Mouse (Mus musculus) cerebellum, adult 2 months (tissue): ENCODE measurements around the gene Wfdc6a. TPM values are rescaled to one million over a fixed set of nuclear protein-coding genes. Genes with fewer than 3 reads are reported as not detected.
A peak's percentile ranks its signal among the peaks of the same experiment; 100 is the strongest.
"Not testable (repeated sequence)": the region's sequence is repeated elsewhere in the genome, so short reads cannot be mapped to it uniquely, and the experiment has no call there.

Experiments used
- DNase-seq, 2 experiments: peaks; one replicate each; pipeline ENCODE4 v3.0.0; 2021
- H3K27ac ChIP-seq: fragments of 200-500 bp; 2 replicates; pipeline ENCODE4 v1.5.1; 2012; ENCODE audit warnings: low read length, control low read depth, inconsistent platforms; ENCODE audit not compliant: insufficient read depth
- H3K27me3 ChIP-seq: fragments of 200-500 bp; 2 replicates; pipeline ENCODE4 v1.6.1; 2012; ENCODE audit warnings: inconsistent platforms, mild to moderate bottlenecking, low read length, moderate library complexity; ENCODE audit not compliant: control insufficient read depth, insufficient read depth
- H3K4me1 ChIP-seq: fragments of 200-500 bp; 2 replicates; pipeline ENCODE4 v1.6.1; 2011; ENCODE audit warnings: low read length; ENCODE audit not compliant: control insufficient read depth, insufficient read depth
- H3K4me3 ChIP-seq: fragments of 200-500 bp; replicated peaks from 2 replicates; pipeline ENCODE3; 2011; ENCODE audit warnings: mild to moderate bottlenecking, low read depth, low read length, control low read depth; ENCODE audit not compliant: insufficient read depth
- CTCF ChIP-seq: fragments of 200-500 bp; IDR thresholded peaks from 2 replicates; pipeline ENCODE4 v1.5.1; 2011; ENCODE audit warnings: low read depth, mild to moderate bottlenecking, control low read depth, low read length, moderate library complexity, borderline replicate concordance; ENCODE audit not compliant: insufficient read depth
- POLR2A ChIP-seq: fragments of 200-500 bp; IDR thresholded peaks from 2 replicates; pipeline ENCODE4 v1.6.1; 2011; ENCODE audit warnings: low read length, control low read depth, borderline replicate concordance; ENCODE audit not compliant: insufficient read depth
- WGBS: fragments of 180-500 bp; shearing (Covaris S2); methylation state at CpG from one replicate; pipeline ENCODE4 v1.1.7; 2018; 5-methylcytosine and 5-hydroxymethylcytosine counted together
- polyA plus RNA-seq: library from polyadenylated mRNA; depleted of rRNA; stranded (reverse); fragments of >200 nt; gene quantifications from 2 replicates; pipeline ENCODE4 v1.2.3, GENCODE M21; 2012

The Wfdc6a gene
- polyA plus RNA-seq, 1 experiment, result not detected

GRCm38 (mm10) chr2:164593494-164593893 is 8.2 kb upstream of the Wfdc6a start, which contains the start of gene Eppin:
Gene Eppin (minus strand): TSS chr2:164593594.
- Histone ChIP-seq H3K4me3 (no peak within 1 kb of the TSS), H3K4me1 (no peaks in the 10 kb centered on the region), H3K27ac (no peak within 1 kb of the TSS), H3K27me3 (no peaks in the 10 kb centered on the region; the same call in 1 of the 2 replicates)
- 58% methylated on average over 4 of the region's 4 CpGs for WGBS
- TF ChIP-seq POLR2A (no peak), CTCF (no peak)
- DNase-seq, result no peak

GRCm38 (mm10) chr2:164592014-164592413 is 6.8 kb upstream of the Wfdc6a start:
- no peak for DNase-seq
- no peaks in the 10 kb centered on the region; the same call in 1 of the 2 replicates for H3K27me3 ChIP-seq
- no peaks in the 10 kb centered on the region for H3K4me1 ChIP-seq
- TF ChIP-seq CTCF (peak; percentile 60; the same call in 1 of the 2 replicates), POLR2A (no peak)
- WGBS, result 4% methylated on average over 4 of the region's 4 CpGs
- no peak overlapping the region for H3K4me3 ChIP-seq
- H3K27ac ChIP-seq, result no peak overlapping the region

GRCm38 (mm10) chr2:164573359-164573758 is 11.9 kb downstream of the Wfdc6a start, which contains the start of gene Spint3:
Gene Spint3 (minus strand): TSS chr2:164573459.
- H3K4me3 ChIP-seq, H3K4me1 ChIP-seq, DNase-seq, H3K27me3 ChIP-seq, H3K27ac ChIP-seq: not testable (repeated sequence)
- WGBS, result 73% methylated on average over 6 of the region's 6 CpGs

- Histone ChIP-seq H3K4me1 (no peaks in the 10 kb centered on the region; the same call in 1 of the 2 replicates), H3K27ac (no peak overlapping the region), H3K27me3 (peaks cover 4% of the 10 kb centered on the region; the same call in 1 of the 2 replicates), H3K4me3 (no peak overlapping the region)
- DNase-seq, result no peak
- WGBS, result 88% methylated on average over 5 of the region's 5 CpGs
- TF ChIP-seq POLR2A (no peak), CTCF (no peak)
Measured at GRCm38 (mm10) chr2:164567460-164567859, 17.8 kb downstream of the Wfdc6a start.

GRCm38 (mm10) chr2:164566997-164567396 is 18.2 kb downstream of the Wfdc6a start:
- H3K4me1 ChIP-seq, result no peaks in the 10 kb centered on the region; the same call in 1 of the 2 replicates
- peaks cover 4% of the 10 kb centered on the region; the same call in 1 of the 2 replicates for H3K27me3 ChIP-seq
- no peak overlapping the region for H3K4me3 ChIP-seq
- DNase-seq, result no peak
- 84% methylated on average over 2 of the region's 2 CpGs for WGBS
- TF ChIP-seq POLR2A, result no peak
- TF ChIP-seq CTCF, result no peak
- H3K27ac ChIP-seq, result no peak overlapping the region

GRCm38 (mm10) chr2:164564346-164564745 is 20.9 kb downstream of the Wfdc6a start:
- H3K4me3 ChIP-seq, result no peak overlapping the region
- TF ChIP-seq POLR2A (no peak), CTCF (no peak)
- H3K27me3 ChIP-seq, result peaks cover 4% of the 10 kb centered on the region; the same call in 1 of the 2 replicates
- WGBS, result 14% methylated on average over 5 of the region's 5 CpGs
- H3K27ac ChIP-seq, result no peak overlapping the region
- no peak for DNase-seq
- H3K4me1 ChIP-seq, result no peaks in the 10 kb centered on the region; the same call in 1 of the 2 replicates

- H3K27ac ChIP-seq, result no peak overlapping the region
- no peaks in the 10 kb centered on the region; the same call in 1 of the 2 replicates for H3K4me1 ChIP-seq
- under 1% methylated on average over 32 of the region's 32 CpGs for WGBS
- TF ChIP-seq CTCF (peak; percentile 27; the same call in 1 of the 2 replicates), POLR2A (no peak)
- peak overlapping the region; percentile 15 for H3K4me3 ChIP-seq
- H3K27me3 ChIP-seq, result peaks cover 4% of the 10 kb centered on the region; the same call in 1 of the 2 replicates
- no peak for DNase-seq
Measured at GRCm38 (mm10) chr2:164563339-164564038, 21.8 kb downstream of the Wfdc6a start.

GRCm38 (mm10) chr2:164562391-164563188 is 22.7 kb downstream of the Wfdc6a start, which contains the start of gene Wfdc2:
Gene Wfdc2 (plus strand): TSS chr2:164562413.
- Histone ChIP-seq H3K4me1 (no peaks in the 10 kb centered on the region; the same call in 1 of the 2 replicates), H3K4me3 (peak within 1 kb of the TSS; percentile 15), H3K27me3 (peaks cover 4% of the 10 kb centered on the region; the same call in 1 of the 2 replicates), H3K27ac (no peak within 1 kb of the TSS)
- no peak for TF ChIP-seq CTCF
- TF ChIP-seq POLR2A, result no peak
- WGBS, result 8% methylated on average over 23 of the region's 24 CpGs
- no peak for DNase-seq
